Mouse (Mus musculus) liver, embryonic 13.5 days (tissue): Measurements from ENCODE around the gene Jarid2. TPM values are rescaled to one million over a fixed set of nuclear protein-coding genes. Genes with fewer than 3 reads are reported as not detected.

Source experiments
- ATAC-seq: fragments of 200-750 bp; cut with Nextera tagmentation; 2 replicates; pipeline ENCODE4 v1.8.0; 2017; ENCODE audit warnings: low read depth, mild to moderate bottlenecking, moderate number of reproducible peaks, moderate library complexity
- DNase-seq: peaks from one replicate; pipeline ENCODE4 v3.0.0; 2022
- H3K27ac ChIP-seq: fragments of 300-500 bp; sonication (generic); 2 replicates; pipeline ENCODE4 v1.5.1; 2015; ENCODE audit warnings: moderate library complexity, mild to moderate bottlenecking, inconsistent platforms
- H3K27me3 ChIP-seq: fragments of 300-500 bp; sonication (generic); 2 replicates; pipeline ENCODE4 v1.6.1; 2015; ENCODE audit warnings: mild to moderate bottlenecking, inconsistent platforms
- H3K36me3 ChIP-seq: fragments of 300-500 bp; sonication (generic); 2 replicates; pipeline ENCODE4 v1.6.1; 2015; ENCODE audit warnings: mild to moderate bottlenecking, inconsistent platforms
- H3K4me1 ChIP-seq: fragments of 300-500 bp; sonication (generic); replicated peaks from 2 replicates; pipeline ENCODE4 v1.6.1; 2015; ENCODE audit warnings: inconsistent platforms
- H3K4me2 ChIP-seq: fragments of 300-500 bp; sonication (generic); 2 replicates; pipeline ENCODE4 v1.6.1; 2015; ENCODE audit warnings: inconsistent platforms, mild to moderate bottlenecking, moderate library complexity
- H3K4me3 ChIP-seq: fragments of 300-500 bp; sonication (generic); replicated peaks from 2 replicates; pipeline ENCODE4 v1.5.1; 2015; ENCODE audit warnings: mild to moderate bottlenecking, inconsistent platforms
- H3K9ac ChIP-seq: fragments of 300-500 bp; sonication (generic); 2 replicates; pipeline ENCODE4 v1.6.1; 2015; ENCODE audit warnings: mild to moderate bottlenecking, inconsistent platforms
- H3K9me3 ChIP-seq: fragments of 300-500 bp; sonication (generic); replicated peaks from 2 replicates; pipeline ENCODE4 v1.6.1; 2016; ENCODE audit warnings: inconsistent platforms
- WGBS: fragments of 180-500 bp; shearing (Covaris S2); methylation state at CpG from one replicate; pipeline ENCODE4 v1.1.7; 2015; ENCODE audit not compliant: insufficient replicate concordance; 5-methylcytosine and 5-hydroxymethylcytosine counted together
- polyA plus RNA-seq: library from polyadenylated mRNA; unstranded; fragments of >200 nt; fragmentation: Nextera tagmentation; extraction: Ambion mirVana; gene quantifications from 2 replicates; pipeline ENCODE4 v1.2.1, GENCODE M21; 2015

Jarid2 gene
- polyA plus RNA-seq, 1 experiment from 2014 or later: 8.0 TPM

DNA sequence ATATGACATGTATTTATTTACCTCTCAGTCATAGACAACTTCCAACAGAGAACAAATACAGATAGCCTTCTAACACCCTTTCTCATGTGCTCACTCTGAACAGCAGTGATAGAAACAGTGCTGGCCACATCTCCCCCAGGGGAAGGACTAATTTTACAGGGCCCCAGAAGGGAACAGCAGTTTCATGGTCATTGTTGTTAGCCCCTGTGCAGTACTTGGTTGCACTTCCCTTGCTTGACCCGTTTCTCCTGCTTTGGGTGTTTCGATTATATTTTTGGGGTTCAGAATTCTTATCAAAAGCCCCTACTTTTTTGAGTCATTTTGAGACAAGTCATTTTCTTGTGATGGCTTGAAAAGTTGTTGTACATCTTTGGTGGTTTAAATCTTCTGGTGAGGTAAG is 23.9 kb downstream of the Jarid2 start:
- ATAC-seq (no peak), DNase-seq (no peak)
- Histone ChIP-seq H3K36me3 (no peaks in the 10 kb centered on the region), H3K9me3 (no peaks in the 10 kb centered on the region), H3K9ac (no peak overlapping the region), H3K27ac (no peak overlapping the region), H3K4me3 (no peak overlapping the region), H3K4me1 (peaks cover 1% of the 10 kb centered on the region), H3K27me3 (no peaks in the 10 kb centered on the region), H3K4me2 (no peak overlapping the region)
- WGBS: 70% methylated on average over 2 of the region's 2 CpGs

DNA sequence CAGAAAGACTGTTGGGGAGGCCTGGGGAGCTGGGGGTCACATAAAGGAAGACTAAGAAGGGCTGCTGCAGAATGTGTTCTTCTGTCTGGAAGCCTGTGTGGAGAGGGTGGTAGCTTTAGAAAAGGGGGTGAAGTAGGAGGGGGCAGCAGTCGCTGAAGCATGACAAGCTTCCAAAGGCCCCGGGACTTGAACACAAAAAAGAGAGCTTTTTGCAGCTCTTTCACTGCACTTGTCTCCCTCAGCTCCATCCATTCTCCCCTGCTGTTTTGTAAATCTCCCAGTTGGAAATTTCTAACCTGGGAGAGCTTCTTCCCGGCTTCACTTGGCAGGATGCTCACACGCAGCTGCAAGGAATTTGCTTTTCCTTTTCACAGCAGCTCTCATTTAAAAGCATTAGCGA is 26.2 kb downstream of the Jarid2 start:
- ATAC-seq: no peak
- Histone ChIP-seq H3K9ac (no peak overlapping the region), H3K27ac (no peak overlapping the region), H3K4me3 (no peak overlapping the region), H3K27me3 (no peaks in the 10 kb centered on the region), H3K4me1 (peaks cover 4% of the 10 kb centered on the region; the same call in 1 of the 2 replicates), H3K9me3 (no peaks in the 10 kb centered on the region), H3K36me3 (no peaks in the 10 kb centered on the region), H3K4me2 (no peak overlapping the region)
- DNase-seq: no peak
- 66% methylated on average over 5 of the region's 5 CpGs for WGBS

DNA sequence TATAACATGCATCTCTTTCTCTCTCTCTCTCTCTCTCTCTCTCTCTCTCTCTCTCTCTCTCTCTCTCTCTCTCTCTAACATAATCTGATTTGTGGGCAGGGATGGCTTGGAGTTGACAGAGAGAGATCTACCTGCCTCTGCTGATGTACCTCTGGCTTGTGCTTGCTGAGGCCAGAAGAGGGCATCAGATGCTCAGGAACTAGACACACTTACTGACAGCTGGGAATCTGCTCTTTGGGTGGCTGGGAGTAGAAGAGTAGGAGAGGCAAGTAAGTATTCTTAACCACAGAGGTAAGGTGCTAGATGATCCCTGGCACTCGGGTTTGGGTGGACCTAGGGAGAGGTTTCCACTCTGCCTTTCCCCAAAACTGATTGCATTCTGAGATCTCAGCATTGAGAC is 29.5 kb downstream of the Jarid2 start:
- H3K4me3 ChIP-seq: no peak overlapping the region
- no peaks in the 10 kb centered on the region for H3K36me3 ChIP-seq
- DNase-seq (no peak), ATAC-seq (no peak)
- no peak overlapping the region for H3K27ac ChIP-seq
- H3K9ac ChIP-seq: no peak overlapping the region
- peaks cover 23% of the 10 kb centered on the region for H3K4me1 ChIP-seq
- H3K4me2 ChIP-seq: no peak overlapping the region
- no peaks in the 10 kb centered on the region for H3K9me3 ChIP-seq
- no peaks in the 10 kb centered on the region for H3K27me3 ChIP-seq
- WGBS: 53% methylated on average over 1 of the region's 1 CpGs

DNA sequence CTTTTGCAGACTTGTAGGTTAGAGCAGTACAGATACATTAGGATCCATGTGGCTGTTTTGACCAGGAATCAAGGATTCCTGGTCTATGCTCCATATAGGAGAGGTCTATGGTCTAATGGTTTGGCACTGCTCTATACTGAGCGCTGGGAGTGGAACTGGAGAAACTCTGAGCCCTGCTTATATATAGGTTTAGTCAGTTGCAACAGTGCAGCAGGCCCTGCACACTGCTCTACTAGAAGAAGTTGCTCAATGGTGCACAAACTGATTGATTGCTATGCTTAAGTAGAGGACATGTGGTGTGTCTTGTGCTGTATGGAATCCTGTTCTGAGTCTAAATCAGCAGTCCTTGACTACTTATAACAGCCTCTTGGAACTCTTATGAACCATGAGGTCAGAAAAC is 31.5 kb downstream of the Jarid2 start:
- H3K4me1 ChIP-seq: peaks cover 23% of the 10 kb centered on the region
- no peaks in the 10 kb centered on the region for H3K27me3 ChIP-seq
- no peak overlapping the region for H3K9ac ChIP-seq
- H3K9me3 ChIP-seq: no peaks in the 10 kb centered on the region
- 79% methylated on average over 1 of the region's 1 CpGs for WGBS
- H3K36me3 ChIP-seq: no peaks in the 10 kb centered on the region
- no peak for ATAC-seq
- no peak overlapping the region for H3K4me3 ChIP-seq
- no peak for DNase-seq
- no peak overlapping the region for H3K4me2 ChIP-seq
- H3K27ac ChIP-seq: no peak overlapping the region

DNA sequence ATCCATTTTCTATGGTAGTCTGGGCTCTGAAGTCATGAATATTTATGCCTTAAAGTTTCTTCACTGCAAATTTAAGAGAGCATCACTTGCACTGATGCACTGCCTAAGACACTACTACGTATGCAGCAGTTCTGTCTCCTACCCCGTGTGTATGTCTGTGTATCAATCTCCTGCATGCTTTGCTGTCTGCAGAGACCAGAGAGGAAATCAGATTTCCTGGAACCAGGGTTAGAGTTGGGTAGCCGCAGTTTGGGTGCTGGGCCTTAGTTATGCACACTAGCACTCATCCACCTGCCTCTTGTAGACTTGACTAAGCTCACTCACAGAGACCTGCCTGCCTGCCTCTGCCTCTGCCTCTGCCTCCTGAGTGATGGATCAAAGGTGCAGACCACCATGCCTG is 33.8 kb downstream of the Jarid2 start:
- Histone ChIP-seq H3K9me3 (no peaks in the 10 kb centered on the region), H3K36me3 (0 out of 2 replicates have a peak, but pooled peaks cover 2% of the 10 kb centered on the region), H3K4me3 (no peak overlapping the region), H3K4me1 (peaks cover 24% of the 10 kb centered on the region), H3K27me3 (no peaks in the 10 kb centered on the region), H3K4me2 (no peak overlapping the region), H3K27ac (no peak overlapping the region), H3K9ac (no peak overlapping the region)
- 25% methylated on average over 3 of the region's 3 CpGs for WGBS
- ATAC-seq (no peak), DNase-seq (no peak)

DNA sequence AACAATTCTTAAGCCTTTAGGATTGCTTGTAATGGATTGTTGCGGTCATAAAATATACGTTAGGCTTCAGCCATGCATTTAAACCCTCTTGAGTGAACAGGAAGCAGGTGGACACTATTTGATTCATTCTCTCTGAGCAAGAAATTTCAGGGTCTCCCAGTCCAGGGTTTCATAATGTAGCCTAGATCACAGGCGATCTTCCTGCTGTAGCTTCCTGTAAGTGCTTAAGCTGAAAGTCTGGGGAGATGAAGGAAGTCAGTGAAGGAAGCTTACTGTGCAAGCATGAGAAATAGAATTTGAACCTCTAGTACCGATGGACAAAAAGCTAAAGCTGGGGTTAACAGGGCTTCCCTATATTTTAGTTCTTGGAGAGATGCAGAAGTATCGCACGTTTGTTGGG is 38.5 kb downstream of the Jarid2 start:
- no peaks in the 10 kb centered on the region for H3K27me3 ChIP-seq
- H3K9ac ChIP-seq: no peak overlapping the region
- WGBS: 51% methylated on average over 6 of the region's 6 CpGs
- H3K4me2 ChIP-seq: no peak overlapping the region
- H3K4me1 ChIP-seq: peaks cover 13% of the 10 kb centered on the region
- no peaks in the 10 kb centered on the region for H3K9me3 ChIP-seq
- peaks cover 3% of the 10 kb centered on the region; the same call in 1 of the 2 replicates for H3K36me3 ChIP-seq
- DNase-seq (no peak), ATAC-seq (no peak)
- H3K27ac ChIP-seq: no peak overlapping the region
- H3K4me3 ChIP-seq: no peak overlapping the region

DNA sequence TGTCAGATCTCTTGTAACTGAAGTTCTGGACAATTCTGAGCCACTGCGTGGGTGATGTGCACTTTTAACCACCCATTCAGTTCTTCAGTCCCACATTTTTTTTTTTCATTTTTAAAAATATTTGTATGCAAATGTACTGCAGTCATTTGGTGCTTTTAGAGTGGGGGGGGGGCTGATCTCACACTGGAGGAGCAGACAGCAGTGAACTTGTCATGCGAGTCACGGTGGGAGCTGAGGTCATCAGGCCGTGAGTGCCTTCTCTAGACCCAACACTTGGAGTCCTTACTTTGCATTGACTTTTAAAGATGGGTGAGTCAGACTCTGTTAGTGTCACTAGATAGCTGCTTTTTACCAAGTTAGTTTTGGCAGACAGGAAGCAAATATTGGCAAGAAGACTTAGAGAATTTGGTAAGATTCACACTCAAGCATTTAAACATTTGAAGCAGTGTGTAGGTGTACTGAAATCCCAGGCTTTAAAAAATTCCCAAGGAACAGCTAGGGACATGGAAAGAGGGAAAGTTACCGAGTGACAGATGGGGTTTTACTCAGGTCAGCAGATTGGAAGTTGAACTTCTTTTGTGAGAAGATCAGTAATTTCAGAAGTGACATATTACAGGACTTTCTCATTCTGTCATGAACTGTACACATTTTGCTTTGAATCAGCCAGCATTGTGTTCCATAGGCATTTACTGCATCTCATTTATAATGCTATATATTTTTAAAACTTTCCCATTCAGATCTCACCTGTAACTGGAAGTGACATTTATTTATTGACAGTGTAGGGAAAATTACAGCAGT is 41.7 kb downstream of the Jarid2 start:
- Histone ChIP-seq H3K4me1 (peaks cover 16% of the 10 kb centered on the region), H3K36me3 (peaks cover 9% of the 10 kb centered on the region), H3K27ac (no peak overlapping the region), H3K27me3 (no peaks in the 10 kb centered on the region), H3K4me2 (no peak overlapping the region), H3K4me3 (no peak overlapping the region), H3K9me3 (no peaks in the 10 kb centered on the region), H3K9ac (no peak overlapping the region)
- DNase-seq: no peak
- ATAC-seq: no peak
- 69% methylated on average over 5 of the region's 5 CpGs for WGBS

DNA sequence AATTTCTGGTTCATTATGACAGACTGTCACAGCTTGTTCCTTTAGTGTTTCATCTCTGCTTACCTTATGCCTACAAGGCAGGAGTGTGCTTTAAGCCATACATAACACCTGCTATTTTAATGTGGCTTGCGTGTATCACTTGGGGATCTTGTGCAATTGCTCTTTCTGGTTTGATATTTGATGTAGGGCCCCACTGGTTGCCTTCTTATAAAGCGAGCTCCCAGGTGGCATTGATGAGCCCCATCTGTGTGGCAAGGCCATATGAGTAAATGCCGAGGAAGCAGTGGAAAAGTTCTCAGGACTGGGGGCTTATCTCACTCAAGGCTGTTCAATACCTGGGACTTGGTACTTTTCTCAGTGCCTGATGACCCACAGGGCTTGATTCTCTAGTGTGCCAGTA is 43.5 kb downstream of the Jarid2 start:
- peaks cover 7% of the 10 kb centered on the region for H3K36me3 ChIP-seq
- H3K9ac ChIP-seq: no peak overlapping the region
- peaks cover 16% of the 10 kb centered on the region for H3K4me1 ChIP-seq
- no peak overlapping the region for H3K4me2 ChIP-seq
- no peaks in the 10 kb centered on the region for H3K27me3 ChIP-seq
- no peak overlapping the region for H3K4me3 ChIP-seq
- no peak overlapping the region for H3K27ac ChIP-seq
- WGBS: 70% methylated on average over 3 of the region's 3 CpGs
- DNase-seq (no peak), ATAC-seq (no peak)
- H3K9me3 ChIP-seq: no peaks in the 10 kb centered on the region

DNA sequence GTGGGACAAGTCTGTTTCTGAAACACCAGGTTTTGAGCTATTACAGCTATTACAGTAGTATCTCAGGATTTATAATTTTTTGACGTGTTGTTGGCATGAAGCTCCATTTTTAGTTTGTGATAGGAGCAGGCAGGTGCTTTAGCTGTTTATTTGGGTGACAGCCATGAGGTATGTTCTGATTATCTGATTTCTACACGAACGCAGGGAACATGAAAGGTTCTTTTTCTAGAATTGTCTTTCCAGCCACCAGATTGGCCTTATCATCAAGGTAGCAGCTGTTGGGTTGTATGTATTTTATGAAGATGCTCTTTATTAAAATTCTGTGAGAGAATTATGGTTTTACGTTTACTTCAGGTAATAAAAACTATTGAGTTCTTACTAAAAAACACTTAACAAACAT is 45.1 kb downstream of the Jarid2 start:
- no peak overlapping the region for H3K4me2 ChIP-seq
- H3K4me1 ChIP-seq: peaks cover 12% of the 10 kb centered on the region
- no peaks in the 10 kb centered on the region for H3K27me3 ChIP-seq
- DNase-seq (no peak), ATAC-seq (no peak)
- H3K36me3 ChIP-seq: peaks cover 7% of the 10 kb centered on the region
- H3K27ac ChIP-seq: no peak overlapping the region
- no peaks in the 10 kb centered on the region for H3K9me3 ChIP-seq
- H3K9ac ChIP-seq: no peak overlapping the region
- 38% methylated on average over 4 of the region's 4 CpGs for WGBS
- no peak overlapping the region for H3K4me3 ChIP-seq

DNA sequence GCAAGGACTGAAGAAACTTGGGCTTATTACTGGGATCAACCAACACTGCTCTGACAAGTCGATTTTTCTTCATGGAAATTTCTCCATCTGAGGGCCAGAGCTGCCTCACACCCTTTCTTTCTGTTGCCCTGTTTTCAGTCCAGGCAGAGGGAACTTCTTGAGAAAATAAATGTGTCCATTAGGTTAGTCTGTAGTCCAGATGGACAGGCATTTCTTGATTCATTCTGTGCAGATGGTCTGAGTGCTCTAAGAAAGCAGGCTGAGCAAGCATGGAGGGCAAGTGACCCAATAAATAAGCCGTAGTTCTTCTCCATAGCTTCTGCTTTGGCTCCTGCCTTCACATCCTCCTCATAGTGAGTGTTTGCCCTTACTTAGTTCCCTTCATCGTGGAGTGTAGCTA is 46.1 kb downstream of the Jarid2 start:
- Histone ChIP-seq H3K27ac (no peak overlapping the region), H3K4me3 (no peak overlapping the region), H3K9me3 (no peaks in the 10 kb centered on the region), H3K4me2 (no peak overlapping the region), H3K4me1 (peaks cover 16% of the 10 kb centered on the region), H3K27me3 (no peaks in the 10 kb centered on the region), H3K9ac (no peak overlapping the region), H3K36me3 (peaks cover 7% of the 10 kb centered on the region)
- no peak for DNase-seq
- WGBS: 63% methylated on average over 3 of the region's 3 CpGs
- no peak for ATAC-seq

DNA sequence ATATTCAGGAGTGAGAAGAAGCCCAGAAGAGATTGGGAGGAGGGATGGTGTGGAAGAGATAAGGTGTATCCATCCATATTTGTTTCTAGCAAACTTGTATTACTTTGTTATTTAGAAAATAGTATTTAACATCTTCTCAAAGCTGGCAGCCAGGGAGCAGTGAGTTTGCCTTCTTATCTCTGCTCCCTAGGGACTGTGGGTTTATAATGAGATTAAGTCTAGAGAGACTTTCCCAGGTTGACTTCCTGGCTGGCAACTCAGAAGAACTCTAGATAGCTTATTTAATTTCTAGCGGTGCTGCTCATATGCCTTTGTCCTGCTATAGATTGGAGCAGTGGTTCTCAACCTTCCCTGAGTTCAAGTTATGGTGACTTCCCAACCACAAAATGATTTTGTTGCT is 51.2 kb downstream of the Jarid2 start:
- Histone ChIP-seq H3K27ac (no peak overlapping the region), H3K36me3 (no peaks in the 10 kb centered on the region), H3K4me1 (peaks cover 5% of the 10 kb centered on the region; the same call in 1 of the 2 replicates), H3K4me2 (no peak overlapping the region), H3K9me3 (no peaks in the 10 kb centered on the region), H3K27me3 (no peaks in the 10 kb centered on the region), H3K4me3 (no peak overlapping the region), H3K9ac (no peak overlapping the region)
- 30% methylated on average over 1 of the region's 1 CpGs for WGBS
- DNase-seq (no peak), ATAC-seq (no peak)

DNA sequence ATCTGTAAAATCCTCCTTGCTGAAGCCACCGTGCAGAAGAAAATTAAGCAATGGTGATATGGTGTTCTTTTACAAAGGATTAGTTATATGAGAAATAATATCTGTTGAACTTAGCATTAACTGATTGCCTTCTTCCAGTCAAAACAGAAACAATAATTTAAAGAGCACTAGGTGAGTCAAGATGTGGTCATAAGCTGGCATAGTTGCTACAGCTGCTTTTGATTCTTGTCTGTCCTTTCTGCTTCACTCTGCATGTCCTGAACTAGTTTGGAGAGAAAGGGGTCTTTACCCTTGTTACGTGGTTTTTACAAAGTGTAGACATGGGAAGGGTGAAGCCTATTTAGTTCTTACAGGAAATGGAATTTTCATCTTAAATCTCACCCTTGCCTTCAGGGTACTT is 51.9 kb downstream of the Jarid2 start:
- no peak overlapping the region for H3K4me2 ChIP-seq
- no peaks in the 10 kb centered on the region for H3K27me3 ChIP-seq
- no peak overlapping the region for H3K27ac ChIP-seq
- WGBS: 81% methylated on average over 2 of the region's 2 CpGs
- H3K4me1 ChIP-seq: peaks cover 7% of the 10 kb centered on the region; the same call in 1 of the 2 replicates
- no peak for ATAC-seq
- H3K9ac ChIP-seq: no peak overlapping the region
- no peaks in the 10 kb centered on the region for H3K36me3 ChIP-seq
- DNase-seq: no peak
- H3K9me3 ChIP-seq: no peaks in the 10 kb centered on the region
- H3K4me3 ChIP-seq: no peak overlapping the region
